Mouse (Mus musculus): ENCODE data around the gene Tomm22. TPM values are rescaled to one million over a fixed set of nuclear protein-coding genes. Genes with fewer than 3 reads are reported as not detected.

The Tomm22 gene
- 175 and 186 TPM in 2 replicates for polyA plus RNA-seq (2021; fragmentation: Nextera tagmentation)
- long read RNA-seq, experiment 1, transcript Tomm22-202 (3 exons, 783 nt), result minor isoform, 5 of 218 reads
- long read RNA-seq, experiment 1, transcript Tomm22-201 (4 exons, 1,569 nt), result major isoform, 205 of 218 reads
- long read RNA-seq, experiment 1, partial matches to known transcripts, result 0 of 218 reads
- long read RNA-seq, experiment 1, other reads (novel, unspliced or antisense), result 5 of 218 reads
- long read RNA-seq, experiment 2, transcript Tomm22-203 (3 exons, 595 nt), result minor isoform, 7 of 242 reads
- long read RNA-seq, experiment 2, transcript Tomm22-201 (4 exons, 1,569 nt), result major isoform, 220 of 242 reads
- long read RNA-seq, experiment 2, partial matches to known transcripts, result 1 of 242 reads
- long read RNA-seq, experiment 2, other reads (novel, unspliced or antisense), result 13 of 242 reads

DNA sequence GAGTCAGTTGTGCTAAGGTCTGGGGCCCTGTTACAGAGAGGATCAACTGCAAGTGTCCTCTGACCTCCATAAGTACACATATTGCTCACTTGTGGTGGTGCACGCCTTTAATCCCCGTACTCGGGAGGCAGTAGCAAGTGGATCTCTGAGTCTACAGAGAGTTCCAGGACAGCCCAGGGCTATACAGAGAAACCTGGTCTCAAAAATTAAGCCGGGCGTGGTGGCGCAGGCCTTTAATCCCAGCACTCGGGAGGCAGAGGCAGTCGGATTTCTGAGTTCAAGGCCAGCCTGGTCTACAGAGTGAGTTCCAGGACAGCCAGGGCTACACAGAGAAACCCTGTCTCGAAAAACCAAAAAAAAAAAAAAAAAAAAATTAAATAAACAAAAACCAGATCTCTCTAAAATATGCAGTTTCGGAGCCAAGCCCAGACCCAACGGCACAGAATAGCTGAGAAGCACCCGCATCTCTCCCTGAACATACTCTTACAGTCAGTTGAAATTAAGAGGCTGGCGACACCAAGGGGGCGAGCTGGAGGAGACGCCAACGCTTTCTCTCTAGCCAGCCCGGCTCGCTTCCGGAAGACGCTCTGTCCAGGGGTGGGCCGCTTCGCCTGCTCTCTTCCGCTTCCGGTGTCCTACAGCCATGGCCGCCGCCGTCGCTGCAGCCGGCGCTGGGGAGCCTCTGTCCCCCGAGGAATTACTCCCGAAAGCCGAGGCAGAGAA, at the start of gene Tomm22:
Tomm22 (plus strand) TSS at position 613 of the 723 bp plus-strand sequence.

DNA sequence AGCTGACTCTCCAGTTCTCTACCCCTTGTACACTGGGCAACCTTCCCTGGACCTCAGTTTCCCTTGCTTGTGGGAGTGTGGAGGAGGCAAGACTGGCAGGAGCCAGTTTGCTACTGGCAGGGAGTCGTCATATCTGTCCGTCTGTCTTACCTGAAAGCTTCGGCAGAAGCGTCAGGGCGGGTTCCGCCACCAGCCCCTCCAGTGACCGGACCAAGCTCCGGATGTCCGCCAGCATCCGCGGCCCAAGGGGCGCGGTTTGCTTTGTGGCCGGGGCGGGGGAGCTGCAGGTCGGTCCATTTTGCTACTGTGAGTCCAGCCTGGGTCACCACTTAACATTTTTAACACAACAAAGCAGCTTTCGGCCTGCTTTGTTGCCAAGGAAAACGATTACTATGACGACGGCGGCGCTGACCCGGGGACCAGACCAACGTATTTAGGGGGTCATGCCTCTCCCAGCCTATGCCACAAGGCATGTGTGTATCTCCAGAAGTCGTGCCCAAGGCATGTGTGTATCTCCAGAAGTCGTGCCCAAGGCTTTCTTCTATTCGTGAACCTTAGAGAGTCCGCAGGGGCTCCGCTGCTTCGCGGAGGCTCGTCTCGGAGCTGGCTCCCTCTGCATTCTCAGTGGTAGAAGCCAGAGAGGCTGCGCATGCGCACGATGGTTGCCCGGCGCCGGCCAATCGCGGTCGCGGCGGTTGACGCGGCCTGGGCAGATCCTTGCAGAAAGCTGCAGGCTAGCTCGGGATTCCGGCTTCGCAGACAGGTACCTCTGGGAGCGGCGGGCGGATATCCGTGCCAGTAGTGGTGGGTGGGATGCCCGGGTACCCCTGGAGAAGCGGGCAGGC, 11.9 kb upstream of the Tomm22 start, which contains the start of the genes Fam227a and Cby1:
Fam227a (minus strand) TSS at position 426 of the 845 bp plus-strand sequence.
Cby1 (plus strand) TSS at position 669 of the 845 bp plus-strand sequence.

GRCm38 (mm10) chr15:79687646-79688267, 17.1 kb downstream of the Tomm22 start, which contains the start of gene Josd1:
Gene Josd1 (minus strand): TSS chr15:79687919.

GRCm38 (mm10) chr15:79690426-79691022, 19.9 kb downstream of the Tomm22 start, which contains the start of gene Gtpbp1:
Gene Gtpbp1 (plus strand): TSS chr15:79690845.

Other genes starting within 250 kb of the Tomm22 start
- gene Csnk1e, start 215.3 kb upstream of the Tomm22 start, polyA plus RNA-seq (2021; fragmentation: Nextera tagmentation), result 31.5 and 64.5 TPM in 2 replicates
- 6.1 and 10.7 TPM in 2 replicates for gene Kcnj4, start 165.6 kb upstream of the Tomm22 start, polyA plus RNA-seq (2021; fragmentation: Nextera tagmentation)
- 1.2 and 1.5 TPM in 2 replicates for gene Kdelr3, start 154.4 kb upstream of the Tomm22 start, polyA plus RNA-seq (2021; fragmentation: Nextera tagmentation)
- 10.6 and 17.0 TPM in 2 replicates for gene Ddx17, start 124.1 kb upstream of the Tomm22 start, polyA plus RNA-seq (2021; fragmentation: Nextera tagmentation)
- gene Dmc1, start 65.8 kb upstream of the Tomm22 start, polyA plus RNA-seq (2021; fragmentation: Nextera tagmentation), result 0.06 TPM in 1 of 2 replicates, not detected in the other
- 0.44 and 0.55 TPM in 2 replicates for gene Fam227a, start 11.9 kb upstream of the Tomm22 start, polyA plus RNA-seq (2021; fragmentation: Nextera tagmentation)
- gene Cby1, start 11.7 kb upstream of the Tomm22 start, polyA plus RNA-seq (2021; fragmentation: Nextera tagmentation), result 75.7 and 77.3 TPM in 2 replicates
- gene Josd1, start 17.1 kb downstream of the Tomm22 start, polyA plus RNA-seq (2021; fragmentation: Nextera tagmentation), result 6.9 and 13.9 TPM in 2 replicates
- 10.1 and 14.0 TPM in 2 replicates for gene Gtpbp1, start 20.0 kb downstream of the Tomm22 start, polyA plus RNA-seq (2021; fragmentation: Nextera tagmentation)
- 9.8 and 17.3 TPM in 2 replicates for gene Sun2, start 71.7 kb downstream of the Tomm22 start, polyA plus RNA-seq (2021; fragmentation: Nextera tagmentation)
- gene Dnal4, start 107.0 kb downstream of the Tomm22 start, polyA plus RNA-seq (2021; fragmentation: Nextera tagmentation), result 102 and 105 TPM in 2 replicates
- gene Nptxr, start 133.9 kb downstream of the Tomm22 start, polyA plus RNA-seq (2021; fragmentation: Nextera tagmentation), result 49.2 and 208 TPM in 2 replicates
- gene Npcd, start 163.4 kb downstream of the Tomm22 start, polyA plus RNA-seq (2021; fragmentation: Nextera tagmentation), result 1.3 and 23.2 TPM in 2 replicates
- gene Cbx6, start 163.8 kb downstream of the Tomm22 start, polyA plus RNA-seq (2021; fragmentation: Nextera tagmentation), result 45.3 and 76.5 TPM in 2 replicates
- 1.9 and 3.0 TPM in 2 replicates for gene Apobec3, start 220.8 kb downstream of the Tomm22 start, polyA plus RNA-seq (2021; fragmentation: Nextera tagmentation)

All from left cerebral cortex, adult 6 months (tissue).